Mouse (Mus musculus) liver, adult 2 months (tissue): ENCODE measurements around the gene Mapkapk2. TPM values are rescaled to one million over a fixed set of nuclear protein-coding genes. Genes with fewer than 3 reads are reported as not detected.
A peak's percentile ranks its signal among the peaks of the same experiment; 100 is the strongest.

ENCODE experiments used
- DNase-seq: peaks from one replicate; pipeline ENCODE4 v3.0.0-alpha.2; 2011; ENCODE audit warnings: low read depth, low spot score; ENCODE audit errors: extremely low read depth
- H3K27ac ChIP-seq: fragments of 200-500 bp; replicated peaks from 2 replicates; pipeline ENCODE4 v1.5.1; 2012; ENCODE audit warnings: low read depth, mild to moderate bottlenecking, control low read depth, inconsistent platforms, low read length; ENCODE audit not compliant: insufficient read depth
- H3K27me3 ChIP-seq: fragments of 200-500 bp; 2 replicates; pipeline ENCODE4 v1.6.1; 2012; ENCODE audit warnings: mild to moderate bottlenecking, moderate library complexity, low read length, inconsistent platforms; ENCODE audit not compliant: control insufficient read depth, insufficient read depth
- H3K36me3 ChIP-seq: fragments of 200-500 bp; 2 replicates; pipeline ENCODE4 v1.6.1; 2012; ENCODE audit warnings: low read length, inconsistent platforms; ENCODE audit not compliant: control insufficient read depth, insufficient read depth
- H3K4me1 ChIP-seq: fragments of 200-500 bp; 2 replicates; pipeline ENCODE4 v1.6.1; 2011; ENCODE audit warnings: low read length; ENCODE audit not compliant: control insufficient read depth, insufficient read depth
- H3K4me3 ChIP-seq: fragments of 200-500 bp; 2 replicates; pipeline ENCODE4 v1.5.1; 2011; ENCODE audit warnings: low read depth, mild to moderate bottlenecking, control low read depth, low read length, moderate library complexity; ENCODE audit not compliant: insufficient read depth
- H3K79me2 ChIP-seq: fragments of 200-500 bp; 2 replicates; pipeline ENCODE4 v1.6.1; 2012; ENCODE audit warnings: inconsistent platforms, mild to moderate bottlenecking, low read length, moderate library complexity; ENCODE audit not compliant: control insufficient read depth, insufficient read depth
- H3K9ac ChIP-seq: fragments of 200-500 bp; 2 replicates; pipeline ENCODE4 v1.6.1; 2012; ENCODE audit warnings: low read depth, mild to moderate bottlenecking, control low read depth, inconsistent platforms, low read length
- CTCF ChIP-seq: fragments of 200-500 bp; IDR thresholded peaks from 2 replicates; pipeline ENCODE4 v1.5.1; 2011; ENCODE audit warnings: low read depth, low read length, control low read depth
- POLR2A ChIP-seq: fragments of 200-500 bp; IDR thresholded peaks from 2 replicates; pipeline ENCODE4 v1.6.1; 2011; ENCODE audit warnings: low read length, control low read depth; ENCODE audit not compliant: insufficient read depth; ENCODE audit errors: extremely low read depth
- WGBS: fragments of 180-500 bp; shearing (Covaris S2); methylation state at CpG from one replicate; pipeline ENCODE4 v1.1.7; 2018; 5-methylcytosine and 5-hydroxymethylcytosine counted together
- polyA plus RNA-seq: library from polyadenylated mRNA; depleted of rRNA; stranded (reverse); fragments of >200 nt; gene quantifications from 2 replicates; pipeline ENCODE4 v1.2.3, GENCODE M21; 2012
- total RNA-seq: library from RNA; depleted of rRNA; stranded (reverse); fragments of >200 nt; gene quantifications from 2 replicates; pipeline ENCODE4 v1.2.3, GENCODE M21; 2014

Mapkapk2 gene
- total and polyA plus RNA-seq, 2 experiments, result 30.0 to 45.4 TPM

GRCm38 (mm10) chr1:131022591-131023249, 74.9 kb downstream of the Mapkapk2 start:
- Histone ChIP-seq H3K27me3 (no peaks in the 10 kb centered on the region), H3K4me3 (no peak overlapping the region), H3K27ac (no peak overlapping the region), H3K36me3 (no peaks in the 10 kb centered on the region), H3K4me1 (no peaks in the 10 kb centered on the region), H3K9ac (no peak overlapping the region), H3K79me2 (no peaks in the 10 kb centered on the region)
- DNase-seq, result no peak
- TF ChIP-seq CTCF (no peak), POLR2A (no peak)
- WGBS, result 60% methylated on average over 5 of the region's 5 CpGs

DNA sequence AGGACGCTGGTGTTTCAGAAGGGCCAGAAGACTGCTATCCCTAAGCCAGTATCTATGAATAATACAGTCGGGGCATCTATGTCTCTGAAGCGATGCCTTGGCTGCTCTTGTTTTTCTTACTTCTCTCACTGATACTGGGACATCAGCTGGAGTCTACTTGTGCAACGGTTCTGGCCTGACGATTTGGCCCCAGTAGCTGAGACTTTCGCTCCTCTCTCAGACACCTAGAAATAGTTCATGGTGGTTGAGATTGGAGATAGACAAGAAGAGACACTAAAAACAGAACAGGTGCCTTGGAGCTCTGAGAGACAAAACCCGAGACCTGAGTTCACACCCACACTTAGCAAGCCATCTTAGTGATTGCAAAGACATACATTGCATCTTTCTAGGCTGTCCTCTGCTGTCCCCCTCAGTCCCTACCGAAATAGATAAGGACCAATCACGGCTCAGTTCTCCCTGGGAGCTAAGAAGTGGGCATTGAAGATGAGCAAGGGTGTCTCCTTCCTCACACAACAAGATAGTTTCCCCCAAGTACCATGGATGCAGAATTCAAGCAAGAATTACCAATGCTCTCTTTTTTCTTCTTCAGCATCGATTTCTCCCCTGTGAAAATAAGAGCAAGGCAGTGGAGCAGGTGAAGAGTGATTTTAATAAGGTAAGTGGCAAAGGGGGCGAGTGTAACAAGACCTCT, 75.6 kb downstream of the Mapkapk2 start:
- WGBS, result 75% methylated on average over 11 of the region's 11 CpGs
- no peaks in the 10 kb centered on the region for H3K4me1 ChIP-seq
- H3K36me3 ChIP-seq, result no peaks in the 10 kb centered on the region
- H3K79me2 ChIP-seq, result no peaks in the 10 kb centered on the region
- no peak overlapping the region for H3K4me3 ChIP-seq
- TF ChIP-seq CTCF, result no peak
- TF ChIP-seq POLR2A, result no peak
- H3K27me3 ChIP-seq, result no peaks in the 10 kb centered on the region
- no peak overlapping the region for H3K9ac ChIP-seq
- DNase-seq, result no peak
- no peak overlapping the region for H3K27ac ChIP-seq

- H3K79me2 ChIP-seq, result no peaks in the 10 kb centered on the region
- no peaks in the 10 kb centered on the region for H3K27me3 ChIP-seq
- 73% methylated on average over 9 of the region's 9 CpGs for WGBS
- H3K4me1 ChIP-seq, result no peaks in the 10 kb centered on the region
- H3K9ac ChIP-seq, result no peak overlapping the region
- DNase-seq, result no peak
- no peak overlapping the region for H3K4me3 ChIP-seq
- H3K36me3 ChIP-seq, result no peaks in the 10 kb centered on the region
- TF ChIP-seq CTCF (no peak), POLR2A (no peak)
- no peak overlapping the region for H3K27ac ChIP-seq
These were observed 76.2 kb downstream of the Mapkapk2 start for GRCm38 (mm10) chr1:131021438-131021837.

- no peak for DNase-seq
- no peaks in the 10 kb centered on the region for H3K27me3 ChIP-seq
- no peaks in the 10 kb centered on the region for H3K4me1 ChIP-seq
- no peak overlapping the region for H3K27ac ChIP-seq
- no peak overlapping the region for H3K4me3 ChIP-seq
- no peaks in the 10 kb centered on the region for H3K79me2 ChIP-seq
- H3K36me3 ChIP-seq, result no peaks in the 10 kb centered on the region
- WGBS, result 58% methylated on average over 12 of the region's 12 CpGs
- TF ChIP-seq POLR2A (no peak), CTCF (no peak)
- H3K9ac ChIP-seq, result no peak overlapping the region
These were observed 77.0 kb downstream of the Mapkapk2 start for GRCm38 (mm10) chr1:131020425-131021310.

DNA sequence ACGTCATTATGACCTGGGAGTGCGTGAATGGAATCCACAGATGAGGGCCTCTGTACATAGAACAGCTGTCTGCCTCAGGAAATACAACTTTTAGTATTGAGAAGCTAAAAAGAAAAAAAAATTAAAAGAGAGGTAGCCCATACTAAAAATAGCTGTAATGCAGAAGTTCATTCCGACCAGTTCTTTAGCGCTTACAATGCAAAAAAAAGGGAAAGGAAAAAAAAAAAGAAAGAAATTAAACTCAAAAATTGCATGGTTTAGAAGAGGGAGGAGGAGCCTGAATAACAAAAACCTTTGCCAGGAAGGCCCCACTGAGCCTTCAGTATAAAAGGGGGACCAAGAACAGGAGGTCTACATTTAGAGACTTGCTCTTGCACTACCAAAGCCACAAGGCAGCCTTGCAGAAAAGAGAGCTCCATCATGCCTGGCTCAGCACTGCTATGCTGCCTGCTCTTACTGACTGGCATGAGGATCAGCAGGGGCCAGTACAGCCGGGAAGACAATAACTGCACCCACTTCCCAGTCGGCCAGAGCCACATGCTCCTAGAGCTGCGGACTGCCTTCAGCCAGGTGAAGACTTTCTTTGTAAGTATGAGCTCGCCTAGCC, 78.0 kb downstream of the Mapkapk2 start, which contains the start of gene Il10:
Il10 (plus strand) TSS at position 354 of the 607 bp plus-strand sequence.
- no peak for DNase-seq
- Histone ChIP-seq H3K27me3 (no peaks in the 10 kb centered on the region), H3K4me1 (no peaks in the 10 kb centered on the region), H3K36me3 (no peaks in the 10 kb centered on the region), H3K9ac (no peak within 1 kb of the TSS), H3K27ac (0 out of 2 replicates have a peak within 1 kb of the TSS, but pooled peaks have one; percentile 16), H3K4me3 (no peak within 1 kb of the TSS), H3K79me2 (no peaks in the 10 kb centered on the region)
- WGBS, result 76% methylated on average over 8 of the region's 8 CpGs
- no peak for TF ChIP-seq POLR2A
- TF ChIP-seq CTCF, result no peak
